Mouse (Mus musculus): ENCODE measurements around the gene Alox5.

Alox5 gene

GRCm38 (mm10) chr6:116385194-116386044, 75.6 kb downstream of the Alox5 start:
- DNase-seq (ENCODE audit: low spot score), result no peak

- DNase-seq (ENCODE audit: low spot score), result no peak
These were observed 77.4 kb downstream of the Alox5 start for GRCm38 (mm10) chr6:116383582-116383981.

DNA sequence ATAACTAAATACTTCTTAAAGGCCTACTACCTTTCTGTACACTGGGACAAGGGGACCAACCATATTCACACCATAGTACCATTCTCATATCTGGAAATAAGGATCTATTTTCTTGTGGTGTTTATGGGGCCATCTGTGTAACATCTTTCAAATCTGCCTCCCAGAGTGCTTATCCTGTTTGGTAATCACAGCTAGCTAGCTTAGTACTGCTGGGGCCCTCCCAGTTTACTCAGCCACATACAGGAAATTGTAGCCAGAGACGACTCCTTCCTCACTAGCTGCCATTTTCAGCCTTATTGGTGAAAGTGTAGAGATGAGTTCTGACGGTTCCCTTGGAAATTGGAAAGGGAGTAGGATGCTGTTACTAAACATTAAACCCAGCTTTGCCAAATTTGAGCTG, 79.4 kb downstream of the Alox5 start:
- no peak for DNase-seq (ENCODE audit: low spot score)

GRCm38 (mm10) chr6:116380157-116380556, 80.8 kb downstream of the Alox5 start:
- DNase-seq (ENCODE audit: low spot score), result no peak

DNA sequence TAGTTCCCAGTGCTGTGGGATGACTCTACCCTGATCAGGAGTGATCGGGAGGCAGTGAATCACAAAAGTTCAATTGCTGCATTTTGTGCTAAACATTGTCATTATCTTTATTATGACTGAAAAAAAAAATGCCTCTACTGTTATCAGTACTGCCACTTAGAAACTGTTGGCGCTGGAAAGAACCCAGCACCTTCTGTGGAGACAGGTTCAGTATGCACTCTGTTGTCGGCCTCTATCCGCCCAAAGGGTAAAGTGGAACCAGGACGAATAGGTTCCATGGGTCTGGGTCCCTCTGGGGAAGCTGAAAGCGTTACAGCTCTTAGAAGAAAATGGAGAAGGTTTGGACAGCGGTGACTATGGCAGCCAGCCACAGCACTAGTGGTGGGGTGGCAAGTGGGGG, 82.1 kb downstream of the Alox5 start:
- no peak for DNase-seq (ENCODE audit: low spot score)

- no peak for DNase-seq (ENCODE audit: low spot score)
These were observed 86.4 kb downstream of the Alox5 start for GRCm38 (mm10) chr6:116374618-116375017.

DNA sequence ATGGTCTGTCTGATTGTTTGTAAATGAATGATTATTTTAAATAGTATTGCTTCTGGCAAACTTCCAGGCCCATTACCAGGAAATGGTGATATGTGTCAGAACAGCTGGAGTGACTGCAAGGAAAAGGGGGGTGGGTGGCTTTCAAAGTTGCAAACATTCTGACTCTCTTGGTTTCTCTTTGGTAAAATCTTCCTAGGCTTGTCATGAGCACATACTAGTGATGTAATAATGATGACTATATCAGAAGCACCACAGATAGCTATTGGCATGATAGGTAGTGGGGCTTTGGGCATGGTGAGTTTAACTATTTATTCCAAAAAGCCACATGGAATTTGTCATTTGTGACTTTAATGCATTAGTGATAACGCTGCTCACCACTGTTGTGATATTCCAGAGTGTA, 86.8 kb downstream of the Alox5 start:
- no peak for DNase-seq (ENCODE audit: low spot score)

DNA sequence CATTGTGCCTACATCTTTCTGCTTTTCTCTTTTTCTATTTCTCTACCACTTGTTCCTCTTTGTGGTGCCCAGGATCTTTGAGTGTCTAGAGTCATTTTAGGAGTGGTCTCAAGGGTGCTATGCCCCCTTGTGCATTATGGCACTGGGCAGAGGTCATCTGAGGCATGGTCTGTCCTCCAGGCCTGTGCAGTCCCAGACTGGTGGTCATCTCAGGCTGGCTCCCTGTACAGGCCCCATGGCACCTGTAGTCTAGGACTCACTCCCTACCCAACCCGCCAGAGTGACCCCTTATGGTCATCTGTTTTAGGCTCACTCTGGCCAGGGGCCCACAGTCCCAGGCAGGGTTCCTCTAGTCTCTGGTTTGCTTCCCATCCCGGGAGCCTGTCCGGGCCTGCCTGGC, 89.5 kb downstream of the Alox5 start:
- no peak for DNase-seq (ENCODE audit: low spot score)

DNA sequence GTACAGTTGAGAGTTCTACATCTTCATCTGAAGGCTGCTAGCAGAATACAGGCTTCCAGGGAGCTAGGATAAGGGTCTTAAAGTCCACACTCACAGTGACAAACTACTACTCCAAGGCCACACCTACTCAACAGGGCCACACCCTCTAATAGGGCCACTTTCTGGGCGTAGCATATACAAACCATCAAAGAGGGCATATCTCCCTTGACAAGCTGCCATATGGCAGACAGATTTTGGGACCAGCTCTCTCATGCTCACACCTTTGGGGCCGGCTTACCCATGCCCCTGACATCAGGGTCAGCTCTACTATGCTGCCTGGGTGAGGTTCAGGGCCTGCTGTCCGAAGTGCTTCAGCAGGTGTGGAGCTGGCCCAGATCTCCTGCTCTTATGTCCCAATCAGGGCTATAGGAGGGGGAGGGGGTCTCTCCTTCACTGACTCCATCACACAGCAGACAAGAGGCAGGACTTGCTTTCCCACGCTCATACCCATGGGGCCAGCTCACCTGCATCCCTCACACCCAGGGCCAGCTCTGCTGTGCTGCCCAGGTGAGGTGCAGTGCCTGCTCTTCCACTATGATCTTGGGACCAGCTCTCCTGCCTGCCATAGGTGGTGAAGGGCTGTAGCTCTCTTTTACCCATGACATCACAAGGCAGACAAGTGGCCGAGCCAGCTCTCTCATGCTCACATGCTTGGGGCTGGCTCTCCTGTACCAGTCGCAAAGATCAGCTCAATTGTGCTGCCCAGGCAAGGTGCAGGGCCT, 90.6 kb downstream of the Alox5 start:
- DNase-seq (ENCODE audit: low spot score), result no peak

DNA sequence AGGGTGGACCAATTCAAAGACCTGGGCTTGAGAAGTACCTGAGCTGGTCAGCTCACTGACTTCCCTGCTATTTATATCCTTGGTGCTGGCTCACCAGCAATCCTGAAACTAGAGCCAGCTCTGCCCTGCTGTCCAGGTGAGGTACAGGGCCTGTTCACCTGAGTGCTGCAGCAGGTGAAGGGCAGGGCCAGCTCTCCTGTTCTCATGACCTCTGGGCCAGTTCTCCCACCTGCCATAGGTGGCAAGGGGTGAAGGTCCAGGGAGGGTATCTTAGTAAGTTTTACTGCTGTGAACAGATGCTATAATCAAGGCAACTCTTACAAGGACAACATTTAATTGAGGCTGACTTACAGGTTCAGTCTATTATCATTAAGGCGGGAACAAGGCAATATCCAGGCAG, 91.2 kb downstream of the Alox5 start:
- DNase-seq (ENCODE audit: low spot score), result no peak

GRCm38 (mm10) chr6:116367971-116368370, 93.0 kb downstream of the Alox5 start:
- no peak for DNase-seq (ENCODE audit: low spot score)

DNA sequence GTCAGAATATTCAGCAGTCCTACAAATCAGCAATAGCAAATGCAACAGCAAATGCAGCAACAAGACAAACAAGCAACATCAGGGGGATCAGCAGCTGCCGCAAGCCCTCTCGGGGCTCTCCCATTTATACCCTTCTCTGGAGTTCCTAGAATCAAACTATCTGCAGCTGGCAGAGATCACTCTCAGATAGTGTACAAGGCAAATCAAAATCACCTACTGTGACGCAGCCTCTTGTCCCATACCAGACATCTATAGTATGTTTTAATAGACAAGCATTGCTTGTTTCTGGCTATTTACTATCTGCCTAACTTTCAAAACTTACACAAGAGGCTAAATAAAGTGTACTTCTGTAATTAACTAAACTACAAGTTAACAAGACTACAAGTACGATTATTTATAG, 99.0 kb downstream of the Alox5 start:
- no peak for DNase-seq (ENCODE audit: low spot score)

DNA sequence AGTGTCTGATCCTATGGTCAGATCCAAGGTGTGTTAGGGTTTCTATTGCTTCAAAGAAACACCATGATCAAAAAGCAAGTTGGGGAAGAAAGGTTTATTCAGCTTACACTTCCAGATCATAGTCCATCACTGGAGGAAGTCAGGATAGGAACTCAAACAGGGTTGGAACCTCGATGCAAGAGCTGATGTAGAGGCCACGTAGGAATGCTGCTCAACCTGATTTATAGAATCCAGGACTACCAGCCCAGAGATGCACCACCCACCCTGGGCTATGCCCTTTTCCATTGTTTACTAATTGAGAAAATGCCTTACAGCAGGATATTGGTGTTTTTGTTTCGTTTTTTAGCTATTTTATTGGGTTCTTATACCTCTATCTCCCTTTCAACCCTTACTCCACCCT, 99.5 kb downstream of the Alox5 start:
- no peak for DNase-seq (ENCODE audit: low spot score)

Data from adipocyte (in vitro differentiated cells).